Mouse (Mus musculus) spleen, adult 10 weeks (tissue): ENCODE results near the gene Cdc34b. TPM values are rescaled to one million over a fixed set of nuclear protein-coding genes. Genes with fewer than 3 reads are reported as not detected.

Experiments used
- polyA plus RNA-seq: library from polyadenylated mRNA; stranded (reverse); fragments of 350-450 nt; fragmentation: Illumina TruSeq; extraction: RNeasy Lipid Tissue Mini Kit (QIAGEN cat#74804); gene quantifications from one replicate; pipeline ENCODE4 v1.2.3, GENCODE M21; 2015; ENCODE audit warnings: low replicate concordance; ENCODE audit not compliant: insufficient read depth

The Cdc34b gene
- not detected for polyA plus RNA-seq

DNA sequence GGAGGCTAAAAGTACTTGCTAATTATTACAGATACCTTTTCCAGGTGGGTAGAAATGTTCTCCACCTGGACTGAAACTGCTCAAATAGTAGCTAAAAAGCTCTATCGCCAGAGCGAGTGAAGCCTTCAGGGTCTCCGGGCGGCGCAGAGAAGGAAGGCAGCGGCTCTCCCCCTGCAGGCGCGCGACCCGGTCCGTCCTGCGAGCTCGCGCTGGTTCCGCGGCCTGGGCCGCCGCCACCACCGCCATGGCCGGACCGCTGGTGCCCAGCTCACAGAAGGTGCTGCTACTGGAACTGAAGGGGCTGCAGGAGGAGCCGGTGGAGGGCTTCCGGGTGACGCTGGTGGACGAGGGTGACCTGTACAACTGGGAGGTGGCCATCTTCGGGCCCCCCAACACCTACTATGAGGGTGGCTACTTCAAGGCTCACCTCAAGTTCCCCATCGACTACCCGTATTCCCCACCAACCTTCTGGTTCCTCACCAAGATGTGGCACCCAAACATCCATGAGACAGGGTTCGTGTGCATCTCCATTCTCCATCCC is at the start of gene Cdc34b:
Cdc34b (plus strand) TSS at position 51 of the 541 bp plus-strand sequence.

DNA sequence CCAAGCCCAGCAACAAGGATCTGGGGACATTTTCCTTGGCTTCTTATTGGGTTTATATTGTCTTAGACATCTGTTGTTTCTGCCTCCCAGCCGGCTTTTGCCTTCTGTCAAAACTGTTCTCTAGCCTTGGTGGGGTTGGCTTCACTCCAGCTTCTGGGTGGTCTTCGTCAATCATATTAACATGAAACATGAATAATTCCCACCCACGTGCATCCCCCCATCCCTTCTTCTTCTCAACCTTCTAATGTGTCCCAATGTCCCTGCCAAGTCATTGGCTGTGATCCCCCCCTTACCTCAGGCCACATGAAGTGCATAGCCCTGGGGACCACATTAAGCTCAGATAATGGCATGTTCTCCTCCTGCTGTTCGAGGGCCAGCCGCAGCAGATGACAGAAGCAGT is 37.1 kb upstream of the Cdc34b start, which contains the start of gene Gm11541:
Gm11541 (minus strand) TSS at position 28 of the 400 bp plus-strand sequence.

GRCm38 (mm10) chr11:94782603-94783002 is 41.0 kb downstream of the Cdc34b start, which contains the start of gene Tmem92:
Gene Tmem92, minus strand, starts transcription at chr11:94782703.

Other genes with a start within 250 kb of the Cdc34b start
- not detected for gene Epn3, start 241.8 kb upstream of the Cdc34b start, polyA plus RNA-seq
- 0.18 TPM for gene Mycbpap, start 220.0 kb upstream of the Cdc34b start, polyA plus RNA-seq
- gene Rsad1, start 192.5 kb upstream of the Cdc34b start, polyA plus RNA-seq = 5.6 TPM
- gene Chad, start 176.7 kb upstream of the Cdc34b start, polyA plus RNA-seq = not detected
- gene Acsf2, start 139.9 kb upstream of the Cdc34b start, polyA plus RNA-seq = 46.7 TPM
- gene Lrrc59, start 112.0 kb upstream of the Cdc34b start, polyA plus RNA-seq = 50.7 TPM
- gene Mrpl27, start 88.0 kb upstream of the Cdc34b start, polyA plus RNA-seq = 31.3 TPM
- 1.8 TPM for gene Eme1, start 87.8 kb upstream of the Cdc34b start, polyA plus RNA-seq
- gene Xylt2, start 64.3 kb upstream of the Cdc34b start, polyA plus RNA-seq = 5.5 TPM
- gene Gm11541, start 37.3 kb upstream of the Cdc34b start, polyA plus RNA-seq = not detected
- not detected for gene Tmem92, start 40.9 kb downstream of the Cdc34b start, polyA plus RNA-seq
- gene Col1a1, start 194.4 kb downstream of the Cdc34b start, polyA plus RNA-seq = 7.1 TPM
- not detected for gene Hils1, start 225.8 kb downstream of the Cdc34b start, polyA plus RNA-seq
- not detected for gene Sgca, start 234.5 kb downstream of the Cdc34b start, polyA plus RNA-seq
- 41.2 TPM for gene Ppp1r9b, start 249.3 kb downstream of the Cdc34b start, polyA plus RNA-seq